Mouse (Mus musculus) liver, embryonic 14.5 days (tissue): Measurements from ENCODE around the gene Rabggta. TPM values are rescaled to one million over a fixed set of nuclear protein-coding genes. Genes with fewer than 3 reads are reported as not detected.

ENCODE experiments used
- ATAC-seq: fragments of 200-750 bp; cut with Nextera tagmentation; 2 replicates; pipeline ENCODE4 v1.8.0; 2017; ENCODE audit warnings: moderate number of reproducible peaks, mild to moderate bottlenecking, moderate library complexity; ENCODE audit not compliant: insufficient read depth
- DNase-seq, 3 experiments: peaks; one replicate each; pipeline ENCODE4 v3.0.0-alpha.2; 2012 to 2013; ENCODE audit warnings: low read depth in 3 of 3, low spot score in 3 of 3
- H3K27ac ChIP-seq: fragments of 300-500 bp; sonication (generic); 2 replicates; pipeline ENCODE4 v1.5.1; 2014; ENCODE audit warnings: moderate library complexity, mild to moderate bottlenecking, control low read depth, inconsistent platforms
- H3K27me3 ChIP-seq: fragments of 300-500 bp; sonication (generic); 2 replicates; pipeline ENCODE4 v1.6.1; 2014; ENCODE audit warnings: mild to moderate bottlenecking, low read length, moderate library complexity; ENCODE audit not compliant: control insufficient read depth, insufficient read depth
- H3K36me3 ChIP-seq: fragments of 300-500 bp; sonication (generic); replicated peaks from 2 replicates; pipeline ENCODE4 v1.6.1; 2014; ENCODE audit warnings: low read depth; ENCODE audit not compliant: control insufficient read depth, insufficient read depth
- H3K4me1 ChIP-seq, 2 experiments: fragments of 200-500 bp in 1 of 2; fragments of 300-500 bp in 1 of 2; sonication (generic) in 1 of 2; replicated peaks; 2 replicates each; pipeline ENCODE4 v1.6.1; 2012 to 2014; ENCODE audit warnings: antibody characterized with exemption in 1 of 2, inconsistent platforms in 1 of 2, low read length in 1 of 2; ENCODE audit not compliant: control insufficient read depth in 2 of 2, insufficient read depth in 2 of 2
- H3K4me2 ChIP-seq: fragments of 300-500 bp; sonication (generic); 2 replicates; pipeline ENCODE4 v1.6.1; 2014; ENCODE audit warnings: low read depth, mild to moderate bottlenecking, control low read depth, moderate library complexity
- H3K4me3 ChIP-seq, 2 experiments: fragments of 200-500 bp in 1 of 2; fragments of 300-500 bp in 1 of 2; sonication (generic) in 1 of 2; 2 replicates each; pipeline ENCODE4 v1.5.1; 2012 to 2014; ENCODE audit warnings: low read depth in 2 of 2, low read length in 2 of 2, mild to moderate bottlenecking in 2 of 2, control low read depth in 1 of 2, inconsistent platforms in 1 of 2, moderate library complexity in 1 of 2; ENCODE audit not compliant: insufficient read depth in 1 of 2
- H3K9ac ChIP-seq: fragments of 300-500 bp; sonication (generic); replicated peaks from 2 replicates; pipeline ENCODE4 v1.6.1; 2014; ENCODE audit warnings: mild to moderate bottlenecking, control low read depth, moderate library complexity
- H3K9me3 ChIP-seq: fragments of 300-500 bp; sonication (generic); 2 replicates; pipeline ENCODE4 v1.6.1; 2016; ENCODE audit warnings: low read length, mixed read lengths; ENCODE audit not compliant: control insufficient read depth
- CTCF ChIP-seq: IDR thresholded peaks from 2 replicates; pipeline ENCODE4 v1.5.1; 2016; ENCODE audit warnings: antibody characterized with exemption, low read depth, control low read depth
- EP300 ChIP-seq: IDR thresholded peaks from 2 replicates; pipeline ENCODE4 v1.6.1; 2016; ENCODE audit warnings: antibody characterized with exemption, low read depth
- WGBS: fragments of 180-500 bp; shearing (Covaris S2); extraction: QIAGEN DNeasy Blood & Tissue Kit; methylation state at CpG from one replicate; pipeline ENCODE4 v1.1.7; 2014; ENCODE audit not compliant: insufficient replicate concordance; 5-methylcytosine and 5-hydroxymethylcytosine counted together
- polyA plus RNA-seq, 2 experiments: library from polyadenylated mRNA; depleted of rRNA in 1 of 2; stranded (reverse) in 1 of 2; unstranded in 1 of 2; fragments of >200 nt; fragmentation: Nextera tagmentation in 1 of 2; extraction: Ambion mirVana in 1 of 2; gene quantifications; 2 replicates each; pipeline versions ENCODE4 v1.2.1 to v1.2.3; 2012 to 2014

Gene Rabggta
- polyA plus RNA-seq, 2 experiments: 8.1 to 10.9 TPM

DNA sequence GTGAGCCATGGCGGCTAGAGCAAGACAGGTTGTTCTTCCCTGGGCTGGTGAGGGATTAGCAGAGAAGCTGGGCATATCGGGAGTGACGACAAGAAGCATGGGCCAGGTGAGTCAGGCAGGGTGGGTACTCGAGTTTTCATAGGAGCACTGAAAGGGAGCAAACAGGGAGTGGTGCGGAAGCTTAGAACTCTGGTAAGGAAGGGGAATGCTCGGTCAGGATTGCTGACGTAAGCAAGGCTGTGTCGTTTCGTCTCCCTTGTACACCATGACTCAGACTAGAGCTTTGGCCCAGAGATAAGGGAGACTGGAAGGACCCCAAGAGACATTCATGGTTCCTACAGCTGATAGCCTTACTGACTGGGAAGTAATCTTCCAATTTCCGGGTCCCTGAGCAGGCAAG, 11.8 kb upstream of the Rabggta start:
- WGBS: 47% methylated on average over 10 of the region's 10 CpGs
- H3K9me3 ChIP-seq: no peaks in the 10 kb centered on the region
- no peaks in the 10 kb centered on the region for H3K36me3 ChIP-seq
- H3K9ac ChIP-seq: no peak overlapping the region
- no peaks in the 10 kb centered on the region for H3K27me3 ChIP-seq
- H3K4me1 ChIP-seq: no peaks in the 10 kb centered on the region
- no peak overlapping the region for H3K4me3 ChIP-seq
- ATAC-seq: no peak
- TF ChIP-seq EP300 (no peak), CTCF (no peak)
- DNase-seq: no peak
- no peak overlapping the region for H3K4me2 ChIP-seq
- H3K27ac ChIP-seq: no peak overlapping the region

DNA sequence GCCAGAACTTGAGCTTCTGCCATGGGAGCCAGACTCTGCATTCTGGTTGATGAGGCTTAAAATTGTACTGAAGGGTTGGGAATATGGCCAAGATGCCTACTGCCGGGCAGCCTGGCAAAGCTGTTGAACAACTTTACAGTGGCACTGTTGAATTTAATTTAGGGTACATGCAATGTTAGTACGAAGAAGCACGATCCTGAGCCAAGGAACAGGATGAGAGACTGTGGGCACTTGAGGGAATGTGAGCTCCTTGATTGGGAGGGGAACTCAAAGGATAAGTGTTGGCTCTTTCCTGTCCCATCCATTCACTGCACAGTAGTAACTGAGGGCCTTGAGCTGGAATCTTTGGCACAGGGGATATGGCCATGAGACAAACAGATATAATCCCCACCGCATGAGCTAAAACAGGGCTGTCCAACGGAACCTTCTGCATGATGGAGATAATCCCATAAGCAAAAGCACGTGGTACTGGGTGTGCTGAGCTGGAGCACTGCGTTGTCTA, 8.5 kb upstream of the Rabggta start:
- TF ChIP-seq CTCF (no peak), EP300 (no peak)
- peak; percentile 35; the same call in 1 of the 2 replicates for ATAC-seq
- H3K27me3 ChIP-seq: no peaks in the 10 kb centered on the region
- H3K4me1 ChIP-seq: no peaks in the 10 kb centered on the region
- WGBS: 56% methylated on average over 7 of the region's 7 CpGs
- no peak overlapping the region for H3K4me3 ChIP-seq
- no peak overlapping the region for H3K4me2 ChIP-seq
- H3K36me3 ChIP-seq: no peaks in the 10 kb centered on the region
- no peak overlapping the region for H3K9ac ChIP-seq
- H3K27ac ChIP-seq: no peak overlapping the region
- H3K9me3 ChIP-seq: no peaks in the 10 kb centered on the region
- DNase-seq: no peak

DNA sequence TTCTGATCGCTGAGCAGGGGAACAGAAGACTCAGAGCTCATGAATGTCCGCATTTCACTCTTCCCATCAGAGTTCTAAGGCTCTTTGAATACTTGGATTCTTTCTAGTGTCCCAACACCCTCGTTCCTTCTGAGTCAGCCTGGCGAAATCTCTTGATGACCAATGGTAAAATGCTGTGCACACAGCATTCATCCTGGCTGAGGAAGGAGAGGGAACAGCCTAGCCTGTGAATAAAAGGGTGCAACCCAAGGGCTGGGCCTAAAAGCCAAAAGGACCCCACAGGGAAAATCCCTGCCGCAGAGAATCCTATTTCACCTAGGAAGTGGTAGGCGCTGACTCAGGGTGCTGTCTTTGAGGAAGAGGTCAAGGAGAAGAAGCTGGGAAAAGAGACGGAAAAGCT, 8.1 kb upstream of the Rabggta start:
- Histone ChIP-seq H3K9me3 (no peaks in the 10 kb centered on the region), H3K27me3 (no peaks in the 10 kb centered on the region), H3K9ac (no peak overlapping the region), H3K4me1 (no peaks in the 10 kb centered on the region), H3K4me2 (no peak overlapping the region), H3K27ac (no peak overlapping the region), H3K4me3 (no peak overlapping the region), H3K36me3 (no peaks in the 10 kb centered on the region)
- WGBS: 59% methylated on average over 7 of the region's 7 CpGs
- ATAC-seq (no peak), DNase-seq (no peak)
- TF ChIP-seq CTCF (no peak), EP300 (no peak)

DNA sequence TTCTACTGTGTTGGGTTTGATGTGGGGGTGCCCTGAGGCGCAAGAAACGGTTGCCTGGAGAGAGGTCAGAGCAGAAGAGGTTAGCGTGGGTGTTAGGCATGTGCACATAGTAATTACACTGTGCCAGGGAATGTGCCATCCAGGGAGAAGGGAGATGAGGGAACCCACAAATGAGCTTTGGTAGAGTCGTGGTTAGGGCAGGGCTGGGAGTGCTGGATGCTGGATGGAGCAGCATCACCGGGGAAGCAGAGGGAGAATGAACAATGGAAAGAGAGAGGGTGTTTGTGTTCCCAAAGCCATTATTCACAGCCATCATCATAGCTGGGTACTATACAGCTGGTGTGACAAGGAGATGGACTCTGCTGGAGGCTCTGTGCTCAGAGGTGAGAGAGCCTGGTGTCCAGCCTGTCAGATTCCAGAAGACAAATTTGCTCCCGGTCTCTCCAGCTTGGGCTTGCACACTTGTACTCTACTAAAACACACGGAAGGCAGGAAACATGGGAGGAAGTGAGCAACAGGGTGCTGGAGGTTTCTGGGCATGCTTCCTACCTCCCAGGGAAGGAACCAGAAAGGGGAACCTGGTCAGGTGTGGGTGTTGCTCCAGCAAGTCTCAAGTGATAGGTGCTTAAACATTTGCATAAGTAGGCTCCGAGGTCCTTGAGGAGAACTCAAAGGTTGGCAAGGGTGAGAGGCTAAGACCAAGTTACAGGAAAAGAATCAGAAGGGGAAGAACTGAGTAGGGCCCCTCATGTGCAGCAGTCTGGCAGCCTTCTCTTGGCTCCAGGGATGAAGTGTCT, 6.0 kb upstream of the Rabggta start:
- no peak for TF ChIP-seq CTCF
- no peak for TF ChIP-seq EP300
- H3K4me1 ChIP-seq: peaks cover 12 to 13% of the 10 kb centered on the region in 2 experiments; a peak in 3 of 4 replicates
- no peak overlapping the region for H3K4me3 ChIP-seq
- H3K4me2 ChIP-seq: no peak overlapping the region
- no peak overlapping the region for H3K9ac ChIP-seq
- H3K36me3 ChIP-seq: no peaks in the 10 kb centered on the region
- no peaks in the 10 kb centered on the region for H3K9me3 ChIP-seq
- 44% methylated on average over 8 of the region's 8 CpGs for WGBS
- DNase-seq: no peak
- no peak overlapping the region for H3K27ac ChIP-seq
- no peak for ATAC-seq
- H3K27me3 ChIP-seq: no peaks in the 10 kb centered on the region

DNA sequence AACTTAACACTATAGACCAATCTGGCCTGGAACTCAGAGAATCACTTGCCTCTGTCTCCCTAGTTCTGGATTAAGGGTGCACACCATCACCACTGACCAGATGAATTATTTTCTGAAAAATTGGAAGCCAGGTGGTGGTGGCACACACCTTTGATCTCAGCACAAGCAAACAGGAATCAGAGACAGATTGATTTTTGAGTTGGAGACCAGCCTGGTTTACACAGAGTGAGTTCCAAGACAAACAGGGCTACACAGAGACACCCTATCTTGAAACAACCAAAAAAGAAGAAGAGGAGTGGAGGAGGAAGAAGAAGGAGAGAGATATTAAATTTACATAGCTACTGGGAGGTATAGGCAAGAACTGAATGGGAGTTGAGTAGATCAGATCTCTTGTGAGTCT, 4.2 kb upstream of the Rabggta start:
- TF ChIP-seq EP300 (no peak), CTCF (no peak)
- H3K9me3 ChIP-seq: no peaks in the 10 kb centered on the region
- H3K4me3 ChIP-seq: no peak overlapping the region
- ATAC-seq: no peak
- peaks cover 20% of the 10 kb centered on the region in 2 experiments; a peak in 3 of 4 replicates for H3K4me1 ChIP-seq
- H3K36me3 ChIP-seq: no peaks in the 10 kb centered on the region
- no peak for DNase-seq
- no peak overlapping the region for H3K4me2 ChIP-seq
- no peaks in the 10 kb centered on the region for H3K27me3 ChIP-seq
- no peak overlapping the region for H3K27ac ChIP-seq
- no peak overlapping the region for H3K9ac ChIP-seq
